Mouse (Mus musculus): ENCODE results near the gene Plin1. TPM values are rescaled to one million over a fixed set of nuclear protein-coding genes. Genes with fewer than 3 reads are reported as not detected.
A peak's percentile ranks its signal among the peaks of the same experiment; 100 is the strongest.

Gene Plin1
- polyA plus RNA-seq, 1 experiment from 2014 or later: 0.17 TPM

DNA sequence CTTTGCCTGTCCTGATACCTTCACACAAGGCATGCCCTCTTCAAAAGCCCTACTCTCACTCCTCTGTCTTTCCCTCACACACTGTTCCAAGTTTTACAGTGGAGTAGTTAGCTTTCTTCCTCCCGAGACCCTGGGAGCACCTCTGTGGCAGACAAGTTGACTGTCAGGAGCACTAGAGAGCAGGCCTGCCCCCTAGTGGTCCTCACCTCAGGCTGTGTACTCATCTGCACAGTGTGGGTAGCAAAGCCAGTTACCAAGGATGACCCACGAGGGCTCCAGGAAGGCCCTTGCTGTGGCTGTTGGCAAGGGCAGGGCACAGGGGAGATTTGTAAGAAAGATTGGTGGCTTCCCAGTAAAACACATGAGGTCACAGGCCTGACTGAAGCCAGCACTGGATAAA, 5.6 kb downstream of the Plin1 start:
- WGBS: 22% methylated on average over 2 of the region's 2 CpGs
- Histone ChIP-seq H3K4me1 (ENCODE audit: control insufficient read depth, insufficient read depth, low read length) (no peaks in the 10 kb centered on the region), H3K27ac (ENCODE audit: low read depth, low read length) (no peak overlapping the region), H3K36me3 (ENCODE audit: control insufficient read depth, insufficient read depth, low read length) (no peaks in the 10 kb centered on the region), H3K4me3 (ENCODE audit: low read depth, low read length) (no peak overlapping the region), H3K4me2 (ENCODE audit: low read depth, low read length) (no peak overlapping the region), H3K27me3 (ENCODE audit: control insufficient read depth, insufficient read depth, low read length) (0 out of 2 replicates have a peak, but pooled peaks cover 3% of the 10 kb centered on the region), H3K9ac (replicated peaks; ENCODE audit: low read depth, low read length) (no peak overlapping the region), H3K9me3 (ENCODE audit: control insufficient read depth, low read length) (no peaks in the 10 kb centered on the region)
- no peak for ATAC-seq (ENCODE audit: low read depth)

DNA sequence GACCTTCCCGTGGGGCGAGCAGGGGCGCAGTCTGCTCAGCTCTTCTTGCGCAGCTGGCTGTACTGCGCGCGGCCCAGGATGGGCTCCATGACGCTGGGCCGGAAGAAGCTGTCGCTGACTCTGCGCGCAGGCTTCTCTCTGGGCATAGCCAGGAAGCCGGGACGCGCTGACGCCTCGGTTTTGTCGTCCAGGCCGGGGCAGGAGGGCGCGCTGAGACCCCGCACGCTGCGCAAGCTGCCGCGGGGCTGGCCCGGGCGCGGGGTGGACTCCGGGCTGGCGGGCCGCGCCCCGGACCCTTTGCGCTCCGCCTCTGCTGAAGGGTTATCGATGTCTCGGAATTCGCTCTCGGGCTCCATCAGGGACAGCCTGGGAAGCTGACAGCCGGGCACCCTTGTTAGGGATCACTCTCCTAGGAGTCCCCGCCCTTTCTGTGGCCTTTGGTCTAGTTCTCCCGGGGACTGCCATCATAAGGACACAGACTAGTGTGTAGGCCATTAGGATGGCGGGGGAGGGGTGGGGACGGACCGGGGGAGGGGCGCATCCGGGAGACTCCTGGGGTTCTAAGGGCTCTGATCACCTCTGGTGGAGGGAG, 11.2 kb downstream of the Plin1 start:
- H3K27ac ChIP-seq (ENCODE audit: low read depth, low read length): 0 out of 2 replicates have a peak overlapping the region, but pooled peaks have one; percentile 6
- peak; percentile 77 for ATAC-seq (ENCODE audit: low read depth)
- H3K4me1 ChIP-seq (ENCODE audit: control insufficient read depth, insufficient read depth, low read length): no peaks in the 10 kb centered on the region
- WGBS: under 1% methylated on average over 48 of the region's 48 CpGs
- peak overlapping the region; percentile 45 for H3K4me3 ChIP-seq (ENCODE audit: low read depth, low read length)
- no peaks in the 10 kb centered on the region for H3K36me3 ChIP-seq (ENCODE audit: control insufficient read depth, insufficient read depth, low read length)
- peak overlapping the region; percentile 63 for H3K9ac ChIP-seq (replicated peaks; ENCODE audit: low read depth, low read length)
- H3K9me3 ChIP-seq (ENCODE audit: control insufficient read depth, low read length): no peaks in the 10 kb centered on the region
- H3K27me3 ChIP-seq (ENCODE audit: control insufficient read depth, insufficient read depth, low read length): peaks cover 3% of the 10 kb centered on the region; the same call in 1 of the 2 replicates
- H3K4me2 ChIP-seq (ENCODE audit: low read depth, low read length): peak overlapping the region; percentile 56

DNA sequence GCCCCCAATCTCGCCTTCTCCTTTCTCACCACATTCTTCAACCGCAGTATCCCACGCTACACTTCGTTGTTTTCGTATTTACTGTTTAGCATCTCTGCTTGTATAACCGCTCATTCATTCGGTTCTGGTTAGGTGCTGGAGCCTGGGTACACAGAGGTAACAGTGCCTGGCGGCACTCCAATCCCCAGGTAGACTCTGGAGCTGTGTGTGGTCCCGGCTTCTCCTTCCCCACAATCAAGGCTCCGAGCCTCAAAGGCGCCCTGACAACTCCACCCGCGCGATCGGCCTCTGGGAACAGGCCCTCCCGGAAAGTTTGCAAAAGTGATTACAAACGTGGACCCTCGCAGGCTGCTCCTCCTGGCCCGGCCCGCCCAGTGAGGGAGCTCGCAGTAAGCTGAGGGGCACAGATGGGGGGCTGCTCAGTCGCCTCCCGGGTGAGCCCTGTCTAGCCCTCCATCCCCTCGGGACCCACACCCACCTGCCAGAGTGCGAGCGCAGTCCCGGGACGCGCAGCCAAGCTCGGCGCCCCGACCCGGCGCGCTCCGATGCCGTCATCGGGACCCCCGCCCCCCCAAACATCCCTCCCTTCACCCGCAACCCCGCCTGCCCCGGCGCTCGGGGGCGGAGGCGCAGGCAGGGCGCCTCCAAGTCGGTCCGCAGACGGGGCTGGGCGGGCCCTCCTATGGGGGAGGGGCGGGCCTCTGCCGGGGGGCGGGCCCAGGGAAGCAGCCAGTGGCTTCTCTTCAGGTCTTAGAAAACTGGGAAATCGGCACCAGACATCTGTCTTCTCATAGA, 17.3 kb downstream of the Plin1 start, which contains the start of gene Kif7:
Gene Kif7 (minus strand): TSS at position 534 of the 795 bp plus-strand sequence.
- Histone ChIP-seq H3K27me3 (ENCODE audit: control insufficient read depth, insufficient read depth, low read length) (no peaks in the 10 kb centered on the region), H3K4me1 (ENCODE audit: control insufficient read depth, insufficient read depth, low read length) (0 out of 2 replicates have a peak, but pooled peaks cover 8% of the 10 kb centered on the region), H3K36me3 (ENCODE audit: control insufficient read depth, insufficient read depth, low read length) (no peaks in the 10 kb centered on the region), H3K27ac (ENCODE audit: low read depth, low read length) (0 out of 2 replicates have a peak within 1 kb of the TSS, but pooled peaks have one; percentile 22), H3K9me3 (ENCODE audit: control insufficient read depth, low read length) (no peaks in the 10 kb centered on the region), H3K4me3 (ENCODE audit: low read depth, low read length) (peak within 1 kb of the TSS; percentile 44), H3K9ac (replicated peaks; ENCODE audit: low read depth, low read length) (peak within 1 kb of the TSS; percentile 57), H3K4me2 (ENCODE audit: low read depth, low read length) (peak within 1 kb of the TSS; percentile 77)
- ATAC-seq (ENCODE audit: low read depth): peak; percentile 85
- under 1% methylated on average over 52 of the region's 55 CpGs for WGBS

DNA sequence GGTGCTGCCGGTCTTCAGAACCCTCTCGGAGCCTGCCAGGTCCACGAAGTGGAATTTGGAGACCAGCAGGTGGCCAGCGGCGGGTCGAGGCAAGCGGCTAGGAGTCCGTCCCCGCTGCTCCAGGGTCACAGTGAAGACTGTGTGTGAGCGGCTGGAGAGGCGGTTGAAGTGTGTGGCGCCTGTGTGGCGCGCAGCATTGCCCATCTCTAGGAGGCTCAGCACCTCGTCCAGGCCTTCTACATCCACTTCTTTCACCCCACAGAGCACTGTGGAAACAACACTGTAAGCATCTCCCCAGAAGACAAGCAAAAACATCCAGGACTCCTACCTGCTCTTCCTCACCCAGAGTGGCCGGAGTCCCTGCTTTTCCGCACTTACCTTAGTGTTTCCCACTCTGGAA, 21.9 kb downstream of the Plin1 start:
- Histone ChIP-seq H3K36me3 (ENCODE audit: control insufficient read depth, insufficient read depth, low read length) (no peaks in the 10 kb centered on the region), H3K27ac (ENCODE audit: low read depth, low read length) (no peak overlapping the region), H3K4me2 (ENCODE audit: low read depth, low read length) (peak overlapping the region; percentile 63), H3K9me3 (ENCODE audit: control insufficient read depth, low read length) (no peaks in the 10 kb centered on the region), H3K27me3 (ENCODE audit: control insufficient read depth, insufficient read depth, low read length) (no peaks in the 10 kb centered on the region), H3K4me3 (ENCODE audit: low read depth, low read length) (peak overlapping the region; percentile 43), H3K9ac (replicated peaks; ENCODE audit: low read depth, low read length) (peak overlapping the region; percentile 53), H3K4me1 (ENCODE audit: control insufficient read depth, insufficient read depth, low read length) (0 out of 2 replicates have a peak, but pooled peaks cover 8% of the 10 kb centered on the region)
- ATAC-seq (ENCODE audit: low read depth): no peak
- WGBS: 30% methylated on average over 17 of the region's 17 CpGs

DNA sequence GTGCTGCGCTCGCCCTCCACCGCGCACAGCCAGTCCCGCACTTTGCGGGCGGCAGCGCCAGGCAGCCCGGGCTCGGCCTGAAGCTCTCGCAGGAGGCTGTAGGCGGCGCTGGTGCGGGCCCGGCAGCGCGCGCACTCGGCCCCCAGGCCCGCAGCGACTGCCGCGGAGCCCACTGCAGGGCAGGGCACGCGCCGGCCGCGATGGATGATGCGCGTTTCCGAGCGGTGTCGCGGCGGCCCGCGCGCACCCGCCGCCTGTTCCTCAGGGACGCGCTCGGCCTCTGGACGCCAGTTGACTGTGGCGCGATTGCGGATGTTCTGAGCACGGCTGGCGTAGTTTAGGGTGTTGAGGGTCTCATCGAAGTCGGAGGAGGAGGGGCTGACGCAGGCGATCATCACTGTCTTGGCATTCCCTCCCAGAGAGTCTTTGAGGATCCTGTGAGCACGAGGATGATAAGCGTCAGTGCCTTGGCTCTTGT, 22.5 kb downstream of the Plin1 start:
- under 1% methylated on average over 55 of the region's 55 CpGs for WGBS
- Histone ChIP-seq H3K36me3 (ENCODE audit: control insufficient read depth, insufficient read depth, low read length) (no peaks in the 10 kb centered on the region), H3K4me3 (ENCODE audit: low read depth, low read length) (peak overlapping the region; percentile 43), H3K27me3 (ENCODE audit: control insufficient read depth, insufficient read depth, low read length) (no peaks in the 10 kb centered on the region), H3K4me2 (ENCODE audit: low read depth, low read length) (peak overlapping the region; percentile 63), H3K9me3 (ENCODE audit: control insufficient read depth, low read length) (no peaks in the 10 kb centered on the region), H3K4me1 (ENCODE audit: control insufficient read depth, insufficient read depth, low read length) (0 out of 2 replicates have a peak, but pooled peaks cover 4% of the 10 kb centered on the region), H3K27ac (ENCODE audit: low read depth, low read length) (no peak overlapping the region), H3K9ac (replicated peaks; ENCODE audit: low read depth, low read length) (peak overlapping the region; percentile 53)
- peak; percentile 89 for ATAC-seq (ENCODE audit: low read depth)

DNA sequence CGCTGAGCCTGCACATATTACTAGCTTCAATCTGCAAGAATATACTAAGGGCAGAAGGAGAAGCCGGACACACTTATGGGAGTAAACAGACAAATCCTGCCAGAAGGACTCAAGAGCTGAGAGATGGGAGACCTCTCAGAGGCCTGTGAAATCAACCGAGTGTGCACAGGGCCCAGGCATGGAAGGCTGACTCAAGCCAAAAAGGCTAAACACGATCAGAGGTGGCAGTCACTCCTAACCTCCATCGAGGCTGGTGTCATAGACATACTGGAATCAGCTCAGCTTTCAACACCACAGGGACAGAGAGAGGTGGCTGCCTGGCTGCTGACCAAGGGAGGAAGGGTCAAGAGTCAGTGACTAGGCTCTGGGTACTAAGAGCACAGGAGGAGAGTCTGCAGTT, 27.5 kb downstream of the Plin1 start:
- no peaks in the 10 kb centered on the region for H3K4me1 ChIP-seq (ENCODE audit: control insufficient read depth, insufficient read depth, low read length)
- H3K27ac ChIP-seq (ENCODE audit: low read depth, low read length): no peak overlapping the region
- H3K27me3 ChIP-seq (ENCODE audit: control insufficient read depth, insufficient read depth, low read length): no peaks in the 10 kb centered on the region
- no peak overlapping the region for H3K9ac ChIP-seq (replicated peaks; ENCODE audit: low read depth, low read length)
- no peaks in the 10 kb centered on the region for H3K9me3 ChIP-seq (ENCODE audit: control insufficient read depth, low read length)
- no peak overlapping the region for H3K4me3 ChIP-seq (ENCODE audit: low read depth, low read length)
- no peak for ATAC-seq (ENCODE audit: low read depth)
- no peaks in the 10 kb centered on the region for H3K36me3 ChIP-seq (ENCODE audit: control insufficient read depth, insufficient read depth, low read length)
- 91% methylated on average over 5 of the region's 5 CpGs for WGBS
- H3K4me2 ChIP-seq (ENCODE audit: low read depth, low read length): no peak overlapping the region

DNA sequence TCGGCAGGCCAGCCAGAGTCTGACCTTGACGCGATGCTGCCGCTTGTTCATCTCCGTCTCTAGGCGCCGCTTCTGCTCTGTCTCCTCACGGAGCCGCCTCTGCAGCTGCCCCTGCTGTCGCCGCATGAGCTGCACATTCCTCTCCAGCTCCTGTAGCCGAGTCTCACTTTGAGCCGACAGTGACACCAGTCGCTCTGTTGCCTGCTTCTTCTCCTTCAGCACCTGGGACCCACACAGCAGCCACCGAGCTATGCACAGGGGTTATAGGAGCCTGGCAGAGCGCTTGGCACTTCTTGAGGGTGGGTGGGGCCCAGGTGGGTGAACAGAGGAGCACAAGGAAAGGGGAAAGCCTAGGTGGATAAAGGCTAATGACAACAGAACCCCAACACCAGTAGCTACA, 29.9 kb downstream of the Plin1 start:
- no peaks in the 10 kb centered on the region for H3K27me3 ChIP-seq (ENCODE audit: control insufficient read depth, insufficient read depth, low read length)
- no peak overlapping the region for H3K27ac ChIP-seq (ENCODE audit: low read depth, low read length)
- no peak overlapping the region for H3K4me3 ChIP-seq (ENCODE audit: low read depth, low read length)
- no peaks in the 10 kb centered on the region for H3K4me1 ChIP-seq (ENCODE audit: control insufficient read depth, insufficient read depth, low read length)
- WGBS: 86% methylated on average over 16 of the region's 16 CpGs
- H3K4me2 ChIP-seq (ENCODE audit: low read depth, low read length): no peak overlapping the region
- H3K9me3 ChIP-seq (ENCODE audit: control insufficient read depth, low read length): no peaks in the 10 kb centered on the region
- H3K9ac ChIP-seq (replicated peaks; ENCODE audit: low read depth, low read length): no peak overlapping the region
- no peaks in the 10 kb centered on the region for H3K36me3 ChIP-seq (ENCODE audit: control insufficient read depth, insufficient read depth, low read length)
- ATAC-seq (ENCODE audit: low read depth): no peak

DNA sequence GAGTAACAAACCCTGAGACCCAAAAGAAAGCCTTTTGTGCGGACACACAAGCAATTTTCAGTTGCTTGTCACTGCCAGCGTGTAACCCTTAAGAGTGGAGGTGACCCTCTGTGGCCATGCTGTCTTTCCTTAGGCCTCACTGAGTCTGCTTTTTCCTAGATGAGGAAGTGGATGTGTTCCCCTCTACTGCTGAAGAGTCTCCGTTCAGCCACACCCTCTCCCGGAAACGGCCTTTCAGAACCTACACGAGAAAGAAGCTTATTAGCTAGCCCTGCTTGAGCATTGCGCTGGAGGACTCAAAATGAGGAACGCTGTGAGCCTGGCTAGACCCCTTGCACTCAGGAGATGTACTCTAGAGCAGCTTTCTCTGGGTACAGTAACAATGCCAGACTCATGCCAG, 36.2 kb downstream of the Plin1 start:
- Histone ChIP-seq H3K4me1 (ENCODE audit: control insufficient read depth, insufficient read depth, low read length) (no peaks in the 10 kb centered on the region), H3K27me3 (ENCODE audit: control insufficient read depth, insufficient read depth, low read length) (no peaks in the 10 kb centered on the region), H3K9ac (replicated peaks; ENCODE audit: low read depth, low read length) (no peak overlapping the region), H3K36me3 (ENCODE audit: control insufficient read depth, insufficient read depth, low read length) (no peaks in the 10 kb centered on the region), H3K4me2 (ENCODE audit: low read depth, low read length) (no peak overlapping the region), H3K9me3 (ENCODE audit: control insufficient read depth, low read length) (no peaks in the 10 kb centered on the region), H3K27ac (ENCODE audit: low read depth, low read length) (no peak overlapping the region), H3K4me3 (ENCODE audit: low read depth, low read length) (no peak overlapping the region)
- no peak for ATAC-seq (ENCODE audit: low read depth)
- WGBS: 89% methylated on average over 8 of the region's 8 CpGs

DNA sequence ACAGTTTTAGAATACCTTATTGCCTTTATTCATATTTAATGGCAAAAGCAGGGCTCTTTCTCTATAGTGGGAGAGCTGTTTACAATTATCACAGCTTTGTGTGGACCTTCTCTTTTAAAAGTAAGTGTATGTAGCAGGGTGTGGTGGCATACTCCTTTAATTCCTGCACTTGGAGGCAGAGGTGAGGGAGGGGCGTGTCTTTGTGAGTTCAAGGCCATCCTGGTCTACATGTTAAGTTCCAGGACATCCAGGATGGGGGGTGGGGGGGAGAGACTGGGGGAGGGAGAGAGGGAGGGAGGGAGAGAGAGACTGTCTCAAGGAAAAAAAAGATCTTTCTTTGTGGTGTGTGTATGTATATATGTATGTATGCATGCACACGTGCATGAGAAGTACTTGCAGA, 52.5 kb downstream of the Plin1 start:
- H3K4me2 ChIP-seq (ENCODE audit: low read depth, low read length): no peak overlapping the region
- ATAC-seq (ENCODE audit: low read depth): no peak
- 96% methylated on average over 2 of the region's 2 CpGs for WGBS
- H3K9me3 ChIP-seq (ENCODE audit: control insufficient read depth, low read length): no peaks in the 10 kb centered on the region
- no peaks in the 10 kb centered on the region for H3K4me1 ChIP-seq (ENCODE audit: control insufficient read depth, insufficient read depth, low read length)
- no peak overlapping the region for H3K4me3 ChIP-seq (ENCODE audit: low read depth, low read length)
- H3K27me3 ChIP-seq (ENCODE audit: control insufficient read depth, insufficient read depth, low read length): no peaks in the 10 kb centered on the region
- no peak overlapping the region for H3K27ac ChIP-seq (ENCODE audit: low read depth, low read length)
- no peak overlapping the region for H3K9ac ChIP-seq (replicated peaks; ENCODE audit: low read depth, low read length)
- no peaks in the 10 kb centered on the region for H3K36me3 ChIP-seq (ENCODE audit: control insufficient read depth, insufficient read depth, low read length)
